Mouse (Mus musculus): ENCODE data around the gene Fam173a. TPM values are rescaled to one million over a fixed set of nuclear protein-coding genes. Genes with fewer than 3 reads are reported as not detected.
"Not testable (repeated sequence)": the region's sequence is repeated elsewhere in the genome, so short reads cannot be mapped to it uniquely, and the experiment has no call there.

Fam173a gene
- total RNA-seq, 2 experiments from 2014 or later, result 7.7 to 14.8 TPM

GRCm38 (mm10) chr17:25773549-25774120 lies 19.1 kb downstream of the Fam173a start, which contains the start of gene Narfl:
Gene Narfl (plus strand): TSS chr17:25773776.
- peak; percentile 97 for ATAC-seq (replicated peaks; ENCODE audit: low FRiP score, poor library complexity, severe bottlenecking)

- ATAC-seq (replicated peaks; ENCODE audit: low FRiP score, poor library complexity, severe bottlenecking), result no peak
Measured at GRCm38 (mm10) chr17:25769331-25769730, 23.4 kb downstream of the Fam173a start.

- no peak for ATAC-seq (replicated peaks; ENCODE audit: low FRiP score, poor library complexity, severe bottlenecking)
Measured at GRCm38 (mm10) chr17:25765886-25766285, 26.8 kb downstream of the Fam173a start.

- no peak for ATAC-seq (replicated peaks; ENCODE audit: low FRiP score, poor library complexity, severe bottlenecking)
Measured at GRCm38 (mm10) chr17:25762591-25762990, 30.1 kb downstream of the Fam173a start.

- ATAC-seq (replicated peaks; ENCODE audit: low FRiP score, poor library complexity, severe bottlenecking), result no peak
Measured at GRCm38 (mm10) chr17:25761561-25761970, 31.1 kb downstream of the Fam173a start.

- no peak for ATAC-seq (replicated peaks; ENCODE audit: low FRiP score, poor library complexity, severe bottlenecking)
Measured at GRCm38 (mm10) chr17:25760148-25760547, 32.6 kb downstream of the Fam173a start.

- ATAC-seq (replicated peaks; ENCODE audit: low FRiP score, poor library complexity, severe bottlenecking), result no peak
Measured at GRCm38 (mm10) chr17:25757691-25758090, 35.0 kb downstream of the Fam173a start.

- no peak for ATAC-seq (replicated peaks; ENCODE audit: low FRiP score, poor library complexity, severe bottlenecking)
Measured at GRCm38 (mm10) chr17:25756378-25757242, 36.1 kb downstream of the Fam173a start.

GRCm38 (mm10) chr17:25755627-25756377 lies 36.9 kb downstream of the Fam173a start:
- ATAC-seq (replicated peaks; ENCODE audit: low FRiP score, poor library complexity, severe bottlenecking), result no peak

- ATAC-seq (replicated peaks; ENCODE audit: low FRiP score, poor library complexity, severe bottlenecking), result no peak
Measured at GRCm38 (mm10) chr17:25755086-25755485, 37.6 kb downstream of the Fam173a start.

GRCm38 (mm10) chr17:25754241-25754640 lies 38.5 kb downstream of the Fam173a start, which contains the start of gene Msln:
Gene Msln (minus strand): TSS chr17:25754378.
- no peak for ATAC-seq (replicated peaks; ENCODE audit: low FRiP score, poor library complexity, severe bottlenecking)

- ATAC-seq (replicated peaks; ENCODE audit: low FRiP score, poor library complexity, severe bottlenecking), result no peak
Measured at GRCm38 (mm10) chr17:25751446-25751845, 41.3 kb downstream of the Fam173a start.

- no peak for ATAC-seq (replicated peaks; ENCODE audit: low FRiP score, poor library complexity, severe bottlenecking)
Measured at GRCm38 (mm10) chr17:25749314-25749713, 43.4 kb downstream of the Fam173a start.

- no peak for ATAC-seq (replicated peaks; ENCODE audit: low FRiP score, poor library complexity, severe bottlenecking)
Measured at GRCm38 (mm10) chr17:25748238-25748637, 44.5 kb downstream of the Fam173a start.

- no peak for ATAC-seq (replicated peaks; ENCODE audit: low FRiP score, poor library complexity, severe bottlenecking)
Measured at GRCm38 (mm10) chr17:25744311-25744710, 48.4 kb downstream of the Fam173a start.

- ATAC-seq (replicated peaks; ENCODE audit: low FRiP score, poor library complexity, severe bottlenecking), result no peak
Measured at GRCm38 (mm10) chr17:25743831-25744230, 48.9 kb downstream of the Fam173a start.

- ATAC-seq (replicated peaks; ENCODE audit: low FRiP score, poor library complexity, severe bottlenecking), result not testable (repeated sequence)
Measured at GRCm38 (mm10) chr17:25741471-25741870, 51.2 kb downstream of the Fam173a start.
